Mouse (Mus musculus) lung, adult 2 months (tissue): ENCODE measurements around the gene Rmnd5b.

ENCODE experiments used
- CTCF ChIP-seq: fragments of 200-500 bp; IDR thresholded peaks from 2 replicates; pipeline ENCODE4 v1.5.1; 2011; ENCODE audit warnings: mild to moderate bottlenecking, low read length, control low read depth; ENCODE audit not compliant: insufficient read depth
- POLR2A ChIP-seq: fragments of 200-500 bp; IDR thresholded peaks from 2 replicates; pipeline ENCODE4 v1.6.1; 2011; ENCODE audit warnings: low read depth, mild to moderate bottlenecking, control low read depth, low read length, borderline replicate concordance; ENCODE audit errors: extremely low read depth

DNA sequence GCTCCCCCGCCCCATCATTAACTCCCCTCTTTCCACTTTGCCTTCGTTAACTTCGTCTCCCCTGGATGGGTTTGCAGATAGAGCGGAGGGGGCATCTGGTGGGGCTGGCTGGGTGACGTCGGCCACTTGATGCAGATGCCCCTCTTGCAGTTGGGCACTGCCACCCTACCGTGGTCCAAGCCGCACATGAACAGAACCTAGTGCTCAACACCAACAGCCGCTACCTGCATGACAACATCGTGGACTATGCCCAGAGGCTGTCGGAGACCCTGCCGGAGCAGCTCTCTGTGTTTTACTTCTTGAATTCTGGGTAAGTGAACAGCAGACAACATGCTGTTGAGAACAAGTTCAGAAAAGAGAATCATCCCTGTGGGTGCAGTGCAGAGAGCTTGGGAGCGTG is 49.3 kb downstream of the Rmnd5b start:
- TF ChIP-seq CTCF, result no peak
- TF ChIP-seq POLR2A, result no peak
